Comparison of ENCODE assay signal across 25 mouse cellular contexts in genomic region chr19:10844206-10844605, GRCm38 (mm10). TPM values are rescaled to one million over a fixed set of nuclear protein-coding genes. Genes with fewer than 3 reads are reported as not detected.
DNase-seq lines count a peak whose midpoint lies in the region; ATAC-seq and TF ChIP-seq lines count a peak whose summit lies in the region.
"Had no signal": no experiment of that assay in that cellular context is flagged by ENCODE, and none has a peak within 500 bp of the region (broad histone marks: within the 10 kb centered on the region; RNA-seq: fewer than 3 reads in every experiment).

No protein-coding gene starts in this region.

- no peak for DNase-seq in liver, adult 2 months (ENCODE audit: extremely low read depth, low read depth, low spot score)
- peak; percentile 42 for DNase-seq in splenic B cell, adult 2 months (ENCODE audit: low read depth, low spot score)
- no peak for DNase-seq in urinary bladder, postnatal 25 days (ENCODE audit: low spot score)
- DNase-seq in layer of hippocampus, postnatal 25 days (ENCODE audit: extremely low spot score in 1 of 2, low spot score in 1 of 2) = no peak
- DNase-seq: adrenal gland, adult 8-10 months; adrenal gland, postnatal 36 days; cerebellum, adult 11-12 months; cerebellum, adult 9-11 months; embryo, embryonic 11 days; gastrocnemius, adult 2 months; gastrocnemius, postnatal 25 days had no signal

- H3K9me3 ChIP-seq in liver, embryonic 12.5 days (replicated peaks) = no peaks in the 10 kb centered on the region
- no peaks in the 10 kb centered on the region; the same call in 1 of the 2 replicates for H3K9me3 ChIP-seq in megakaryocyte, embryonic 14.5 days
- H3K9me3 ChIP-seq: embryonic facial prominence, embryonic 15.5 days; forebrain, embryonic 10.5 days; G1E; heart, embryonic 12.5 days; hindbrain, embryonic 10.5 days; hindbrain, embryonic 15.5 days had no signal

- 87% methylated on average over 5 of the region's 5 CpGs for WGBS in liver, adult 2 months
- 77% methylated on average over 5 of the region's 5 CpGs for WGBS in liver, embryonic 12.5 days (ENCODE audit: insufficient replicate concordance)
- 79% methylated on average over 5 of the region's 5 CpGs for WGBS in bone marrow, adult 2 months

- no peaks in the 10 kb centered on the region for H3K36me3 ChIP-seq in liver, adult 2 months (ENCODE audit: control insufficient read depth, insufficient read depth, low read length)
- no peaks in the 10 kb centered on the region for H3K36me3 ChIP-seq in liver, embryonic 12.5 days
- H3K36me3 ChIP-seq in megakaryocyte, embryonic 14.5 days (replicated peaks; ENCODE audit: low read length) = no peaks in the 10 kb centered on the region
- H3K36me3 ChIP-seq in splenic B cell, adult 2 months (ENCODE audit: control insufficient read depth, insufficient read depth, low read length, poor library complexity, severe bottlenecking) = no peaks in the 10 kb centered on the region
- H3K36me3 ChIP-seq: embryonic facial prominence, embryonic 15.5 days; forebrain, embryonic 10.5 days; G1E; heart, embryonic 12.5 days; hindbrain, embryonic 10.5 days; hindbrain, embryonic 15.5 days had no signal

- no peak overlapping the region for H3K9ac ChIP-seq in liver, adult 2 months (ENCODE audit: low read depth, low read length)
- H3K9ac ChIP-seq in liver, embryonic 12.5 days = no peak overlapping the region
- H3K9ac ChIP-seq: embryonic facial prominence, embryonic 15.5 days; heart, embryonic 12.5 days; hindbrain, embryonic 15.5 days had no signal

- H3K79me2 ChIP-seq in liver, adult 2 months (ENCODE audit: control insufficient read depth, insufficient read depth, low read length) = peaks cover 3% of the 10 kb centered on the region; the same call in 1 of the 2 replicates

- no peak for ATAC-seq in liver, embryonic 12.5 days
- no peak for ATAC-seq in megakaryocyte, adult 5-6 weeks (ENCODE audit: poor library complexity, severe bottlenecking)
- ATAC-seq: forebrain, embryonic 14.5 days had no signal

- no peak overlapping the region for H3K4me2 ChIP-seq in liver, embryonic 12.5 days
- H3K4me2 ChIP-seq: embryonic facial prominence, embryonic 15.5 days; heart, embryonic 12.5 days; hindbrain, embryonic 15.5 days had no signal

- H3K4me3 ChIP-seq in liver, adult 2 months (ENCODE audit: insufficient read depth, low read depth, low read length) = peak overlapping the region; percentile 18; the same call in 1 of the 2 replicates
- H3K4me3 ChIP-seq in liver, embryonic 12.5 days = no peak overlapping the region
- H3K4me3 ChIP-seq in megakaryocyte, embryonic 14.5 days (replicated peaks) = peak overlapping the region; percentile 85
- peak overlapping the region; percentile 24 for H3K4me3 ChIP-seq in bone marrow, adult 2 months (replicated peaks; ENCODE audit: control insufficient read depth, low read depth, low read length)
- H3K4me3 ChIP-seq: embryonic facial prominence, embryonic 15.5 days; erythroblast, embryonic 14.5 days; forebrain, embryonic 10.5 days; gastrocnemius, adult 2 months; heart, embryonic 12.5 days; hindbrain, embryonic 10.5 days; hindbrain, embryonic 15.5 days had no signal

- H3K27me3 ChIP-seq in liver, adult 2 months (ENCODE audit: control insufficient read depth, insufficient read depth, low read length) = no peaks in the 10 kb centered on the region
- peaks cover 66% of the 10 kb centered on the region for H3K27me3 ChIP-seq in liver, embryonic 12.5 days (replicated peaks)
- H3K27me3 ChIP-seq in megakaryocyte, embryonic 14.5 days (replicated peaks) = peaks cover 90% of the 10 kb centered on the region
- H3K27me3 ChIP-seq in splenic B cell, adult 2 months (ENCODE audit: control insufficient read depth, insufficient read depth, low read length, poor library complexity, severe bottlenecking) = no peaks in the 10 kb centered on the region
- H3K27me3 ChIP-seq: embryonic facial prominence, embryonic 15.5 days; hindbrain, embryonic 15.5 days had no signal

- TF ChIP-seq POLR2A in liver, adult 2 months (IDR thresholded peaks at IDR 0.05; ENCODE audit: extremely low read depth, insufficient read depth, low read length) = no peak
- TF ChIP-seq POLR2A in bone marrow, adult 2 months (IDR thresholded peaks at IDR 0.05; ENCODE audit: borderline replicate concordance, control insufficient read depth, low read depth, low read length) = no peak

- H3K4me1 ChIP-seq in liver, adult 2 months (ENCODE audit: control insufficient read depth, insufficient read depth, low read length) = no peaks in the 10 kb centered on the region; the same call in 1 of the 2 replicates
- H3K4me1 ChIP-seq in liver, embryonic 12.5 days = peaks cover 4% of the 10 kb centered on the region; the same call in 1 of the 2 replicates
- H3K4me1 ChIP-seq in megakaryocyte, embryonic 14.5 days = peaks cover 20% of the 10 kb centered on the region
- peaks cover 4% of the 10 kb centered on the region; the same call in 1 of the 2 replicates for H3K4me1 ChIP-seq in bone marrow, adult 2 months (ENCODE audit: control insufficient read depth, insufficient read depth, low read length)

- no peak for TF ChIP-seq CTCF in liver, adult 2 months (IDR thresholded peaks at IDR 0.05; ENCODE audit: low read depth, low read length)
- TF ChIP-seq CTCF in bone marrow, adult 2 months (IDR thresholded peaks at IDR 0.05; ENCODE audit: control insufficient read depth, insufficient read depth, low read length) = no peak

- no peak overlapping the region for H3K27ac ChIP-seq in liver, adult 2 months (replicated peaks; ENCODE audit: insufficient read depth, low read depth, low read length)
- H3K27ac ChIP-seq in liver, embryonic 12.5 days = no peak overlapping the region
- no peak overlapping the region for H3K27ac ChIP-seq in bone marrow, adult 2 months (ENCODE audit: control insufficient read depth, insufficient read depth, low read depth, low read length, poor library complexity)
- H3K27ac ChIP-seq: embryonic facial prominence, embryonic 15.5 days; forebrain, embryonic 10.5 days; gastrocnemius, adult 2 months; hindbrain, embryonic 10.5 days; hindbrain, embryonic 15.5 days had no signal

RNA-seq across cellular contexts. Expression of gene Slc15a3, which starts 4.7 kb away (rescaled TPM):
- total RNA-seq in liver, adult 2 months (2014; rRNA removed) = 3.3 and 5.6 TPM in 2 replicates
- polyA plus RNA-seq in liver, adult 2 months (2012; rRNA removed) = 6.2 and 10.6 TPM in 2 replicates
- polyA plus RNA-seq in liver, embryonic 12.5 days (2016; fragmentation: Nextera tagmentation; extraction: Ambion mirVana) = 1.0 and 1.2 TPM in 2 replicates
- 13.1 and 29.4 TPM in 2 replicates for polyA plus RNA-seq in megakaryocyte, embryonic 14.5 days (2012; ENCODE audit: insufficient read depth, low replicate concordance)
- 31.4 and 31.6 TPM in 2 replicates for total RNA-seq in megakaryocyte, adult 5-6 weeks (2015)
- total RNA-seq in megakaryocyte, adult 5-6 weeks (2017) = 18.0 and 20.2 TPM in 2 replicates
- 9.5 and 19.7 TPM in 2 replicates for polyA plus RNA-seq in bone marrow, adult 2 months (2011; ENCODE audit: insufficient read depth, insufficient read length, low replicate concordance, missing spikeins)
- 1 to 10 TPM; 1.1 to 1.9 TPM for total RNA-seq in layer of hippocampus, postnatal 25 days (2021)
- total RNA-seq: common myeloid progenitor, adult 5-6 weeks had no signal

RNA-seq across cellular contexts. Expression of gene Cd6, which starts 14.3 kb away (rescaled TPM):
- total RNA-seq in liver, adult 2 months (2014; rRNA removed) = 0.18 and 0.20 TPM in 2 replicates
- 0.36 and 0.44 TPM in 2 replicates for polyA plus RNA-seq in liver, adult 2 months (2012; rRNA removed)
- not detected in 2 replicates for polyA plus RNA-seq in liver, embryonic 12.5 days (2016; fragmentation: Nextera tagmentation; extraction: Ambion mirVana)
- polyA plus RNA-seq in megakaryocyte, embryonic 14.5 days (2012; ENCODE audit: insufficient read depth, low replicate concordance) = not detected in 2 replicates
- total RNA-seq in megakaryocyte, adult 5-6 weeks (2015) = 1.0 TPM in 1 of 2 replicates, not detected in the other
- total RNA-seq in megakaryocyte, adult 5-6 weeks (2017) = 0.26 and 0.37 TPM in 2 replicates
- polyA plus RNA-seq in bone marrow, adult 2 months (2011; ENCODE audit: insufficient read depth, insufficient read length, low replicate concordance, missing spikeins) = 2.1 TPM in 2 replicates
- total RNA-seq in layer of hippocampus, postnatal 25 days (2021) = under 1 TPM; 0.25 to 0.49 TPM
- total RNA-seq: gastrocnemius, adult 2 months had no signal
- polyA plus RNA-seq: embryonic facial prominence, embryonic 11.5 days; embryonic facial prominence, embryonic 15.5 days; erythroblast, embryonic 14.5 days; forebrain, embryonic 10.5 days; forebrain, embryonic 14.5 days; G1E; heart, embryonic 12.5 days; hindbrain, embryonic 10.5 days had no signal

RNA-seq across cellular contexts. Expression of gene Tmem132a, which starts 25.5 kb away (rescaled TPM):
- 0.18 and 0.40 TPM in 2 replicates for total RNA-seq in liver, adult 2 months (2014; rRNA removed)
- 0.75 and 0.90 TPM in 2 replicates for polyA plus RNA-seq in liver, adult 2 months (2012; rRNA removed)
- polyA plus RNA-seq in liver, embryonic 12.5 days (2016; fragmentation: Nextera tagmentation; extraction: Ambion mirVana) = 10.6 TPM in 2 replicates
- 1.0 and 2.9 TPM in 2 replicates for polyA plus RNA-seq in megakaryocyte, embryonic 14.5 days (2012; ENCODE audit: insufficient read depth, low replicate concordance)
- 0.11 and 0.21 TPM in 2 replicates for total RNA-seq in megakaryocyte, adult 5-6 weeks (2015)
- total RNA-seq in megakaryocyte, adult 5-6 weeks (2017) = 0.33 and 0.70 TPM in 2 replicates
- 1.4 TPM in 1 of 2 replicates, not detected in the other for polyA plus RNA-seq in bone marrow, adult 2 months (2011; ENCODE audit: insufficient read depth, insufficient read length, low replicate concordance, missing spikeins)
- total RNA-seq in layer of hippocampus, postnatal 25 days (2021) = 100 to 1,000 TPM; 198 to 220 TPM

RNA-seq across cellular contexts. Expression of gene Tmem109, which starts 37.6 kb away (rescaled TPM):
- total RNA-seq in liver, adult 2 months (2014; rRNA removed) = 7.1 and 8.9 TPM in 2 replicates
- 32.2 and 35.2 TPM in 2 replicates for polyA plus RNA-seq in liver, adult 2 months (2012; rRNA removed)
- polyA plus RNA-seq in liver, embryonic 12.5 days (2016; fragmentation: Nextera tagmentation; extraction: Ambion mirVana) = 28.2 and 28.5 TPM in 2 replicates
- polyA plus RNA-seq in megakaryocyte, embryonic 14.5 days (2012; ENCODE audit: insufficient read depth, low replicate concordance) = 6.7 and 17.2 TPM in 2 replicates
- total RNA-seq in megakaryocyte, adult 5-6 weeks (2015) = 76.9 and 81.2 TPM in 2 replicates
- total RNA-seq in megakaryocyte, adult 5-6 weeks (2017) = 74.7 and 80.9 TPM in 2 replicates
- 5.1 and 11.5 TPM in 2 replicates for polyA plus RNA-seq in bone marrow, adult 2 months (2011; ENCODE audit: insufficient read depth, insufficient read length, low replicate concordance, missing spikeins)
- 10 to 100 TPM; 47.6 to 59.2 TPM for total RNA-seq in layer of hippocampus, postnatal 25 days (2021)

RNA-seq across cellular contexts. Expression of gene Prpf19, which starts 50.8 kb away (rescaled TPM):
- 95.5 and 100 TPM in 2 replicates for total RNA-seq in liver, adult 2 months (2014; rRNA removed)
- polyA plus RNA-seq in liver, adult 2 months (2012; rRNA removed) = 150 and 184 TPM in 2 replicates
- 24.1 and 25.6 TPM in 2 replicates for polyA plus RNA-seq in liver, embryonic 12.5 days (2016; fragmentation: Nextera tagmentation; extraction: Ambion mirVana)
- polyA plus RNA-seq in megakaryocyte, embryonic 14.5 days (2012; ENCODE audit: insufficient read depth, low replicate concordance) = 16.9 and 54.8 TPM in 2 replicates
- 34.1 and 36.1 TPM in 2 replicates for total RNA-seq in megakaryocyte, adult 5-6 weeks (2015)
- total RNA-seq in megakaryocyte, adult 5-6 weeks (2017) = 69.0 and 76.2 TPM in 2 replicates
- 24.2 and 58.3 TPM in 2 replicates for polyA plus RNA-seq in bone marrow, adult 2 months (2011; ENCODE audit: insufficient read depth, insufficient read length, low replicate concordance, missing spikeins)
- total RNA-seq in layer of hippocampus, postnatal 25 days (2021) = 100 to 1,000 TPM; 189 to 212 TPM
